Mouse (Mus musculus) ES-E14 (cell line): Measurements from ENCODE around the gene Inpp4b.

Source experiments
- CHD2 ChIP-seq: IDR thresholded peaks from 2 replicates; pipeline ENCODE4 v1.6.1; 2014; ENCODE audit warnings: mild to moderate bottlenecking, low read depth, low read length, inconsistent platforms
- HCFC1 ChIP-seq: IDR thresholded peaks from 2 replicates; pipeline ENCODE4 v1.6.1; 2012; ENCODE audit warnings: low read length, inconsistent platforms, borderline replicate concordance; ENCODE audit not compliant: insufficient read depth
- MAFK ChIP-seq: IDR thresholded peaks from 2 replicates; pipeline ENCODE4 v1.6.1; 2014; ENCODE audit warnings: mild to moderate bottlenecking, low read depth, low read length, inconsistent platforms; ENCODE audit not compliant: insufficient read depth
- ZNF384 ChIP-seq: IDR thresholded peaks from 2 replicates; pipeline ENCODE4 v1.6.1; 2012; ENCODE audit warnings: low read depth, low read length, inconsistent platforms

DNA sequence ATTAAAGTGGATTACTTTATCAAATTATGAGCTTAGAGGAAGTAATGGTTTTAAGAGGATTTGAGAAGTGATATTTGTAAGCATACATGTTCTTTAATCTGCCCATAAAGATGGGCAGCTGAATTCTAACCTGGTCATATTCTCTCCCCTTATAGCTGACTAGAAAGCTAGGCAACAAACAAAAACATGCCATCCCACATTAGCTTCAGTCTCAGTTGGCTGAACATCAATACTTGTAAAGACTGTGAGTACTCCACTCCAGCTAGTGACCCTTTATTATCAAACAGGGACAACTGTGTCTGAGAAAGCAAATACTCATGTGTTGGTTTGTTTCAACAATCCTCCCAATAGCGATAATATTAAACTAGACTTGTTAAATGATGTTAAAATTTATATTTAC, 748.5 kb downstream of the Inpp4b start:
- TF ChIP-seq ZNF384, result no peak
- TF ChIP-seq MAFK, result no peak
- no peak for TF ChIP-seq CHD2
- TF ChIP-seq HCFC1, result no peak
